Mouse (Mus musculus) cerebellum, postnatal 14 days (tissue): ENCODE data around the gene Hoxa7.

ENCODE experiments used
- DNase-seq, 2 experiments: peaks; one replicate each; pipeline ENCODE4 v3.0.0; 2021; ENCODE audit warnings: mixed read lengths in 2 of 2

Hoxa7 gene

GRCm38 (mm10) chr6:52190906-52191810 is 30.5 kb downstream of the Hoxa7 start, which contains the start of gene Hoxa4:
TSS of gene Hoxa4 (minus strand) at chr6:52191753.
- no peak for DNase-seq

DNA sequence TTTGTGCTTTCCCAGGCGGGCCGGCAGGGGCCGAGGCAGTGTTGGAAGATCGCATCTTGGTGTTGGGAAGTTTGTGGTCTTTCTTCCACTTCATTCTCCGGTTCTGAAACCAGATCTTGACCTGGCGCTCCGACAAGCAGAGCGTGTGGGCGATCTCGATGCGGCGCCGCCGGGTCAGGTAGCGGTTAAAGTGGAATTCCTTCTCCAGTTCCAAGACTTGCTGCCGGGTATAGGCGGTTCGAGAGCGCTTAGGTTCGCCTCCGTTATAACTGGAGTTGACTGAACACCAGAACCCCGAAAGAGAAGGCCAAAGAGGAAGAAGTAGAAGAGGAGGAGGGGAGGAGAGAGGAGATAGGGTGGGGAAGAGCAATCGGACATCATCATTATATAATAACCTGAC is 31.2 kb downstream of the Hoxa7 start:
- DNase-seq, result no peak

GRCm38 (mm10) chr6:52189909-52190308 is 31.7 kb downstream of the Hoxa7 start:
- no peak for DNase-seq

DNA sequence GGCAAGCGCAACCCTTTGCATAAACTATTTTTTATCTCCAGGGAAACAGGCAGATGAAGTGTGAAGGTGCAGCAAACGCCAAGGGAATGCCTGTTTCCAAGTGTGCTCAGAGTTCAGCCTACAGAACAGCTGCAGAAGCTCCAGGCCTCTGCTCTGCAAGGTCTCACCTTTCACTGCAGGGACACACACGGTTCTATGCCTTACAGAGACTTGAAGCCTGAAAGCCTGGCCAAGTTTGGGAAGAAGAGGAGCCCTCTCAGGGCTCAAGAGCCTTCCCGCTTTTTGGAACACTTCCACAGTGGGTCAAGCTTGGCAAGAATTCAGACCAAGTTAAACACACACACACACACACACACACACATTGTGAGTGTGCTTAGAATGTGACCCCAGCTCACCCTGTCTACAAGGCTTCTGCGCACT is 32.5 kb downstream of the Hoxa7 start:
- DNase-seq, result no peak

DNA sequence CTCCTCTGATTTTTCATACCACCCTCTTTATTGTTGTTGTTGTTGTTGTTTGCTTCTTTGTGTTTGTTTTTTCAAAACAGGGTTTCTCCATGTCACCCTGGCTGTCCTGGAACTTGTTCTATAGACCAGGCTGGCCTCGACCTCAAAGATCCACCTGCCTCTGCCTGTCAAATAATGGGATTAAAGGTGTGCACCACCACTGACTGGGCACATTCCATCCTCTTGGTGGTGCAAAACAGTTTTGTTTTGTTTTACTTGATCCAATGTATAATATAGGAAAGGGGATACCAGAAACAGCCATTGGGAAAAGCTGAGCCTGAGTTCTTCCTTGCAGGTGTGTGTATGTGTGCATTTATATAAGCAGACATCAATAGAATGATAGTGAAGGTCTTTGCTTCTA is 35.2 kb downstream of the Hoxa7 start:
- no peak for DNase-seq

DNA sequence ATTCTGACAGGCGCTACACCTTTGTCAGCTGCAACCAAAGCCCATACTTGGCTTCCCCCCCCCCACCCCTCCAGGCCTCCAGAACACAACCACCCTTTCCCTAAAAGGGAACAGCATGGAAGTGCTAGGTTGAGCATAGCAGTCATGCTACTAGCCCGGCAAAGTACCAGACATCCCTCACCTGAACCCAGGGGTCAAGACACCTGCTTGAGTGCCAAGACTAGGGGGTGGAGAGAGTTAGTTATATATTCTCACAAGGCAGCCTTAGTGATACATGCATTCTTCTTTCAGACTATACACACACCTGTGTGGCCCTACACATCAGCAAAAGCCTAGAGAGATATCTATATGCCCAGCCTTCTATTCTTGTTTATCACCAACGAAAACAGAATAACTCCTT is 35.8 kb downstream of the Hoxa7 start:
- DNase-seq, result no peak

- DNase-seq, result no peak
Observed at GRCm38 (mm10) chr6:52185222-52185621, 36.4 kb downstream of the Hoxa7 start.

DNA sequence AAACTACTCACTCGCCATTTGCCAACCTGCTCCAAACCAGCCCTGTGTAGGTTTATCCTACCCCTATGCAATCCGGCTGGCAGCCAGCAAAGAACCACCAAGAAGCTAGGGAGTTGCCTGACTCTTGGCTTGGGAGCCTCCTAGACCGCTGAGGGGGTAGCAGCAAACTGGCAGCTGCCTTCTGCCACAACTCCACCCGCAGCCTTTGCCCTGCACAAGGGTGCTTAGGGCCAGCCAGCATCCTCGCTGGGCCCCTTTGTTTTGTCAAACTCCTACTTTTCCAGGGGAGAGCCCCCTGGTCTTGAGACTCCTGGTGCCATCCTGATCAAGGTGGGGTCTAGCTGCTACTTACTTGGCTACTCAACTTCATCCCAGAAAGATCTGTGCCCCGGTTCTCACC is 37.0 kb downstream of the Hoxa7 start:
- DNase-seq, result no peak

DNA sequence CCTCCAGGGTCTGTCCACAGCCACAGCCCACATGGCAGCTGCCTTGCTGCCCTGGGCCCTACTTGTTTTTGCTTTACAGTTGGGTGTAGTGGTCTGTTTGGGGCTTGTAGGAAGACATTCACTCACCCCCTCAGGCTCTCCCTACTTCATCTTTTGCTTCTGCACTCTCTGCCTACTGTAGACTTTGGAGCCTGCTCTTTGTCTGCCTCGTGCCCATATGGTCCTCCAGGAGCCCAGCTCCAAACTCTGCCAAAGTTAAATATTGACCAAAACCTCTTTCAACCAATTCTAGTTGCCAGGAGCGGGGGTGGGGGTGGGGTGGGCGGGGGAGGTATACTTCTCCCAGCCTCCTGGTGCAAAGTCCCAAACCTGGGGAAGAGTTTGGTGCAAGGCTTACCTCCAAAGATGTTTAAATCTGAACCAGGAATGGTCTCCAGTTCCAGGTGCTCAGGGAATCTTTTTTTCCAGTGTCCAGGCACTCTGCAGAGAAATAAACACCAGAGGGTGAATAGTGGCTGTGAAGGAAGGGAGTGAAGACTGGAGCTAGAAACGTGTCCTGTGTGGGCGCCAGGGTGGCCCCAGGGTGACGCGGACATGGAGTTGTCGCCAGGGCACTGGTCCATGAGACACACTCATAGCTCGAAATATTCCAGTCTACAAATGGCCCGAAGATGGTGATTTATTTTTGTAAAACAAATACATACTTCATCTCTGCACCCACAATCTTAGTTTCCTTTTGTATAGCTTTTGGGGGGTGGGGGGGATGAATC is 38.2 kb downstream of the Hoxa7 start:
- DNase-seq, result no peak

DNA sequence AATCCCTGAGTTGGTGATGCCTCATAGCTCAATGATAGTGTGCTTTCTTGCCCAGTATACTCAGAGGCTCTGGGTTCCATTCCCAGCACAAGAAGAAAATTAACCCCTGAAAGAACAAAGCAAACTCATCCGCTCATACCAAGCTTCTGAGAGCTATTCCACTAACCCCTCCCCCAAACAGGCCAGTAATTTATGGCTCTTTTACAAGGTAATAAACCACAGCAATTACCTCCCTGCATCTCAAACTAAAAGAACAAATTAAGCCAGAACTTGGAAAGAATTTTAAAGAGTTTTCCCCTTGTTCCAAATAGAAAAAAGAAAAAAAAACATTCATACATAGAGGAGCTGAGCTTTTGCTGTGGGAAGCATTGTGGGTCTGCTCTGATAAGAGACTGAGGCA is 38.9 kb downstream of the Hoxa7 start:
- DNase-seq, result no peak

DNA sequence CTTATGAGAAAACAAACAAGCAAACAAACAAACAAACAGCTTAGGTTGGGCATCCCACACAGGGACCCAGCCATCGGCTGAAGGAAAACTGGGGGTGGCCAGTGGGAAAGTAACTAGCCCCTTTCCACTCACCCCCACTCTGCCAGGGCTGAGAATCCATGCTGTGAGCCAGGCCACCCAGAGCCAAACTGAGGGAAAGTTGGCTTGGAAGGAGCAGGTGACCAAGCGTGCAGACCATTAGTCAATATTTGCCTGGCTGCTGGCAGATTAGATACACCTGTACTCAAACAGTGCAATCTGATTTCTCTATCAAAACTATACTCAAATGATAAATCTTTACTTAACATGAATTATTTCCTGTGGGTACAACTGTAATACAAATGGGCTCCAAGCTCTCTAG is 39.6 kb downstream of the Hoxa7 start:
- no peak for DNase-seq

- DNase-seq, result no peak
Observed at GRCm38 (mm10) chr6:52180726-52181125, 40.9 kb downstream of the Hoxa7 start.

GRCm38 (mm10) chr6:52180213-52180710 is 41.4 kb downstream of the Hoxa7 start:
- DNase-seq, result no peak

DNA sequence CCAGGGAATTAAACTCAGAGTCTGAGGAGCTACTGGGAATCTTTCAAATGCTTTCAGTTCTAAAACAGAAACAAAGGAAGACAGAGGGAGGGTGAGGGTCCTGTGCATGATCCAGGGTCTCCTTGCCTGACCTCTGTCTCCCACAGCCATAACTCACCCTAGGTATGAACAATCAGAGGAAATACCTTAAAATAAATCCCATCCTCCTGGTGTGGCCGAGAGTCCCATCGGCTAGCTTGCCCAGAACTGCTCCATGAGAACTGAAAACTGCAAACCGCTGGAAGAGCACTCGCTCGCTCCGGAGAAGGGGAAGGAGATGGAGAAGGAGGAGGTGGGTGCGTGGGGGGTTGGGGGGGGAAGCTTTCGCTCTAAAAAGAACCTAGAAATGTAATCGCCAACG is 42.0 kb downstream of the Hoxa7 start:
- DNase-seq, result no peak

- no peak for DNase-seq
Observed at GRCm38 (mm10) chr6:52178918-52179665, 42.6 kb downstream of the Hoxa7 start.

GRCm38 (mm10) chr6:52177806-52178205 is 43.8 kb downstream of the Hoxa7 start:
- DNase-seq, result no peak

DNA sequence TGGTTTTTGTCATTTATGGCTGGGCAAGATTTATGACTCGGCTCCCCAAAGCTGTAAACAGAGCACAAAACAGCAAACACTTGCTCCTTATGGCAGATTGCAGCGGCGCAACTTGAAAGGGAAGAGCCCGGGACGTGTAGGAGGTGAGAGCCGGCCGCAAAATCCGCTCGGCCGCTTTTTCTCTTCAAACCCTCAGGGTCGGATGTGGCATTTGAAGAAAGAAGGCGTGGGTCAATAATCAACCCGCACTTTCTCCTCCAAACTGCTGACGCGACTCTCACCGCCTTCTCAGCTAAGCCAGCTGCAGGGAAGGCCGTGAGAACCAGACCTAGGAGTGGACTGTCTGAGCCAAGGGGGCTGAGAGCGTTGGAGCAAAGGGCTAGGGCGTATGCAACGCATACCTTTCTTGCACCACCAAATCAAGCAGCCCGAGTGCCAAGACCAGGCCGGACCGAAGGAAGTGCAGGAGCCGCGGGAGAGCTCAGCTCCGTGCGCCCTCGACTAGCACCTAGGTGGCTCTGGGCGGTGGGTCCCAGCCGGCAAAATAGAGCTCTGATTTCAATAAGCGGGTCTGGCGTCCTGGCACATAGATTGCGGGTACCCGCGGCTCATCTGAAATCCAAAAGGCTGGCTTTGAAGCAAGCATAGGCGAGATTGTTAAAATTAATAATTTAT is 44.5 kb downstream of the Hoxa7 start, which contains the start of gene 5730596B20Rik:
Gene 5730596B20Rik (plus strand): TSS at position 438 of the 675 bp plus-strand sequence.
- DNase-seq, result no peak

DNA sequence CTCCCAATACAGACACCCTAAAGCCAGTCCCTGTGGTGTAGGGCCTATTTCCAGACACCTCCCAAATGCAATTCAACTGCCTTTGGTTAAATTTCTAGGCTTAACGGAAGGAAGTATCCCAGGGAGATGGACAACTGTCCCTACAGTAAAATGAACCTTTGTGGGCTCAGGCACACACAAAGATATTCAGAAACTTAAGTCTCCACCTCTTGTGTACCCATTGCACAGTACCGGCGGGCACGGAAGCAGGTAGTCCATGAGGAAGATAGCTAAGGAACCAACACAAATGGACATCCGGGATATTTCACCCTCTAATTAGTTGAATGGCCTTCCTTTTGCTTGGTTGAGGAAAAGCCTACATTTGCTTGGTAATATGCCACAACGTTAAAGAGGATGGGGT is 45.3 kb downstream of the Hoxa7 start:
- DNase-seq, result no peak

- no peak for DNase-seq
Observed at GRCm38 (mm10) chr6:52175864-52176263, 45.8 kb downstream of the Hoxa7 start.

- DNase-seq, result no peak
Observed at GRCm38 (mm10) chr6:52174968-52175751, 46.5 kb downstream of the Hoxa7 start.

- no peak for DNase-seq
Observed at GRCm38 (mm10) chr6:52173648-52174047, 48.0 kb downstream of the Hoxa7 start.
